Mouse (Mus musculus): ENCODE data around the gene Olfr462.

GRCm38 (mm10) chr11:87920301-87920700 is 28.2 kb upstream of the Olfr462 start:
- TF ChIP-seq POLR2A (IDR thresholded peaks at IDR 0.05; ENCODE audit: insufficient read length, low read depth) (no peak), POLR2AphosphoS2 (IDR thresholded peaks at IDR 0.05; ENCODE audit: insufficient read length, low read depth) (no peak), E2F4 (IDR thresholded peaks at IDR 0.05; ENCODE audit: insufficient read depth) (no peak), USF1 (IDR thresholded peaks at IDR 0.05; ENCODE audit: low read depth) (no peak), TCF12 (IDR thresholded peaks at IDR 0.05; ENCODE audit: insufficient read depth, poor library complexity, severe bottlenecking) (no peak), MYOG (IDR thresholded peaks at IDR 0.05; ENCODE audit: control insufficient read depth in 1 of 3, insufficient read depth in 1 of 3, insufficient read length in 2 of 3, low read depth in 2 of 3) (no peak), MAX (IDR thresholded peaks at IDR 0.05; ENCODE audit: low read depth) (no peak), MYOD1 (IDR thresholded peaks at IDR 0.05; ENCODE audit: control insufficient read depth in 1 of 3, insufficient read length in 2 of 3, low read depth in 2 of 3) (no peak), TCF3 (IDR thresholded peaks at IDR 0.05; ENCODE audit: insufficient read length, low read depth) (no peak)
